Mouse (Mus musculus): ENCODE measurements around the gene Nbea. TPM values are rescaled to one million over a fixed set of nuclear protein-coding genes. Genes with fewer than 3 reads are reported as not detected.

Gene Nbea
- 12.4 TPM for polyA plus RNA-seq (2014; fragmentation: Illumina TruSeq; extraction: RNeasy Lipid Tissue Mini Kit (QIAGEN cat#74804); ENCODE audit: low replicate concordance)

DNA sequence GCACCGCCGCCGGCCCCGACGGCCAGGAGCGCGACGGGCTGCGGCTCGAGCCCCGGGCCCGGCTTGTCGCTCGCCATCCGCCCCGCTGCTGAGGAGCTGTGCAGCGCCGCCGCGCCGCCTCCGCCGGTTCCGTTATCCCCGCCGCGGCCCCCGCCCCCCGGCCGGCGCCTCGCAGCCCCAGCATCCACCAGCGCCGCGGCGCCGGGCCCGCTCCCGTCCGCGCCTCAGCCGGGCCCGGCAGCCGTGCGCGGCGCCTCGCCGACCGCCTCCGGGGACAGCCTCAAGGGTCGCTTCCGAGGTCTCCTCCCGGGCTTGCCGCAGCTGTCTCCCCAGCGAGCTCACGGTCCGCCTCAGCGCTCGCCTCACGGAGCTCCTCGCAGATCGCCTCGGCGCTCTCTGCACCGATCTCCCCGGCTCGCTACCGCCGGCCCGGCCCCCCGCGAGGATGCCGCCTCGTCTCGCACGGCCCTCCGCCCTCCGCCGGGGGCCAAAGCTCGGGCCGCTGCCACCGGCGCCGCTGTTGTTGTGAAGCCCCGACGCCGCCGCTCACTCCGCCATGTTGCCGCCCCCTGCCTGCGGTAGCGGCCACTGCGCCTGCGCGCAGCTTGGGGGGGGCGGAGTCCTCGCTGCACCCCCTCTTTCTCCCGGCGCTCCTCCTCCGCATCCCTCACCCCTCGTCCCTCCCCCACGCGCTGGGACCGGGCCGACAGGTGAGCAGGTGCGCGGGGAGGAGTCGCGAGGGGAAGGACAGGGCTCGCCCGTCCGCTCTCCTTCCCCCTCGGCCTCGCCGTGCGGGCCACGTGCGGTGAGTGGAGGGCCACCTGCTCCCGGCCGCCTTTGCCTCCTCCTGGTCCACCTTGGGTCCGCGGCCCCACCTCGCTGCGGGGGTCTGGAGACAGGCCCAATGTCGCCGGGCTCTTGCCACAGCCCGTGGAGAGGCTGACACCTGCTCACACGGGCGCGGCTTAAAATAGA, at the start of gene Nbea:
Gene Nbea (minus strand): TSS at position 543 of the 975 bp plus-strand sequence.

DNA sequence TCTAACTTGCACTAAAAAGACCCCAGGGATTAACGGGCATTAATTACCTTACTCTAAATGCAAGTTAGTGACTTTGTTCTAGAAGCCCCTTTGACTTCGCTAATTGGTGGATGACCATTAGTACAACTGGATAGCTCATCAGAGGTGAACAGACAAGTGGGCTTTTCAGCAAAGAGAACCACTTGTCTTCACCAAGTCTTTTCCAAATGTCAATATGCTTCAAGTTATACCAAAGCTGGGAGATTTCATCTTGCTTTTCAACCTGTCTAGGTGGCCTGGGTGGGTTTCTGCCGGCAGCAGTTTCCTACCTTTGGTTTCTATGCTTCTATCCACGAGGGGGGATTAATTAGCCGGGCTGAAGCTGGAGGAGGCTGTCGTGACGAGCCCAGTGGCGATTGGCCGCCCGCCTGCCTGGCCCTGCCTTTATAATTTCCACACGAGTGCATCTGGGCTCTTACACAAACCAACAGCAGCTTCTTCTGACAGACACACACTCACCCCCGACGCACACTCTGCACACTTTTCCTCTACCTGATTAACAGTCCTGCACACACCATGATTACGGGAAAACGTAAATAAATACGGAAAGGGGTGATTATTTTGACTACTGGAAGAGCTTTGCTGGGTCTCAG, 401.3 kb downstream of the Nbea start, which contains the start of gene Mab21l1:
Gene Mab21l1 (plus strand): TSS at position 455 of the 632 bp plus-strand sequence.

Data from small intestine, adult 10 weeks (tissue).